Mouse (Mus musculus): Measurements from ENCODE around the gene Leap2.

DNA sequence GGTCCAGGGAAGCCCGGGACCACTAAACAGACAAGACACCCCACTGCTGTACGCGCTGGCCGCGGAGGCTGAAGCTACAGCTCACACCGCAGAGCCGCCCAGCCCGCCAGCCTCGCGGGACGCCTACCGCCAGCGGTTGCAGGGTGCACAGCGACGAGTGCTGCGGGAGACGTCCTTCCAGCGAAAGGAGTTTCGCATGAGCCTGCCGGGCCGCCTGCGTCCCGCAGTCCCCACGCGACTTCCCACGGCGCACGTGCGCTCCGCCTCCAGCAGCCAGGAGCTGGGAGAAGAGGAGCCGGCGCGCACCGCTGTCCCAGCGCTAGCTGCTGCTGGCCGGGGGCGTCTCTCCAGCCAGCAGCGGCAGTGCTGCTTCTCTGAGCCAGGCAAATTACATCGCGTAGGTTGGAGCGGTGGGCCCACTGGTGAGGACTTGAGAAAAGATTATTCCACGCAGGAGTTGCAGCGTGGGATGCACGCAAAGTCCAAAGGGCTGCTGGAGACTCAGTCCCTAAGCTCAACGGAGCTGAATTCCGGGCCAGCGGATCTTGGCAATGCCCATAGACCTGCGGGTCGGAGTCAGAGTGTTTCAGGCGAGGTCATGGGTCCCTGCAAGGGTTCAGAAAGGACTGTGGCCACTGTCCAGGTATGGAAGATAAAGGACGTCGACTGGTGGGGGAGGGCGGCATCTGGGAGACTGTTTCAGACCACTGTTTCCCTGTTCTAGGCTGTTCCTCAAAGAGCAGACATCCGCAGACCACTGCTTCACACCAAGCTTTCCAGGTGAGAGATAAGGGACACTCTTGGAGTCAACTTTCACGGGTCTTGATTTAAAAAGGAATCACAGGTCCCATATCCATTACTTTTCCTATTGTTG, 40.8 kb upstream of the Leap2 start:
- no peak for TF ChIP-seq POLR2A (IDR thresholded peaks at IDR 0.05; ENCODE audit: extremely low read depth, insufficient read depth, low read length)
- no peak for TF ChIP-seq CTCF (IDR thresholded peaks at IDR 0.05; ENCODE audit: extremely low read depth, insufficient read depth, low read length)
